In the genomic region with DNA sequence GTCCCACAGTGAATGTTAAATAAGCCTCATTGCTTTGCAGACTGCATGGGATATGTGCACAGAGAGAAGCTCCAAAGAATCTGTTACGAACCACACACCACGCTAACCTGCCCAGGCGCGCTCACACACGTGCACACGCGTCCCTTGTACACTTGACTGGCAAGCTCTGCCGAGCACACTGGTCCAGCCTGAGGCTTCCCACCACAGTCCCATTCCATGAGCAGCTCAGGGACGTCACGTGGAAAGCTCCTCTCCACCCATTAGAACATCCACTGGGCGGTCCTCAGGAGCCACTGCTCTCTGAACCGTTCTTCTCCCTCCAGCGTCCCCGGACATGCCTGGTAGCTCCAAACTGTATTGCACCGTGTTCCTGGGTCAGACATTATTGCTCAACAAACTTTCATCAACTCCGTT, we compare ENCODE assay signal across 8 mouse cellular contexts.
DNase-seq lines count a peak whose midpoint lies in the region; ATAC-seq and TF ChIP-seq lines count a peak whose summit lies in the region.

No protein-coding gene starts in this region.

- no peaks in the 10 kb centered on the region for H3K9me3 ChIP-seq in E14TG2a.4 (ENCODE audit: low read length)
- no peaks in the 10 kb centered on the region for H3K9me3 ChIP-seq in embryonic facial prominence, embryonic 13.5 days
- no peaks in the 10 kb centered on the region for H3K9me3 ChIP-seq in liver, embryonic 15.5 days (replicated peaks)
- no peaks in the 10 kb centered on the region for H3K9me3 ChIP-seq in neural tube, embryonic 11.5 days (ENCODE audit: control insufficient read depth, low read length)

- H3K9ac ChIP-seq in embryonic facial prominence, embryonic 13.5 days: peak overlapping the region; percentile 73
- peak overlapping the region; percentile 5; the same call in 1 of the 2 replicates for H3K9ac ChIP-seq in liver, embryonic 15.5 days
- peak overlapping the region; percentile 50 for H3K9ac ChIP-seq in neural tube, embryonic 11.5 days (ENCODE audit: low read length)

- DNase-seq in heart, adult 9 months (ENCODE audit: low spot score in 2 of 2): peak; percentile 64 to 77
- peak; percentile 55 for DNase-seq in kidney, adult 2 months
- DNase-seq in neural tube, embryonic 11.5 days (ENCODE audit: low spot score): peak; percentile 67
- DNase-seq in thymus, postnatal 0 days (ENCODE audit: low spot score): peak; percentile 19

- H3K27ac ChIP-seq in bone marrow, adult 2 months (ENCODE audit: control insufficient read depth, insufficient read depth, low read depth, low read length, poor library complexity): no peak overlapping the region
- no peak overlapping the region; the same call in 1 of the 2 replicates for H3K27ac ChIP-seq in embryonic facial prominence, embryonic 13.5 days
- no peak overlapping the region for H3K27ac ChIP-seq in kidney, adult 2 months (ENCODE audit: insufficient read depth, low read depth, low read length)
- H3K27ac ChIP-seq in liver, embryonic 15.5 days (replicated peaks): no peak overlapping the region
- H3K27ac ChIP-seq in neural tube, embryonic 11.5 days (ENCODE audit: low read depth, low read length): no peak overlapping the region

- H3K4me2 ChIP-seq in embryonic facial prominence, embryonic 13.5 days: peak overlapping the region; percentile 90
- H3K4me2 ChIP-seq in liver, embryonic 15.5 days: peak overlapping the region; percentile 71
- H3K4me2 ChIP-seq in neural tube, embryonic 11.5 days (ENCODE audit: low read depth): peak overlapping the region; percentile 82

- H3K27me3 ChIP-seq in E14TG2a.4 (ENCODE audit: insufficient read depth, low read length): peaks cover 28% of the 10 kb centered on the region
- H3K27me3 ChIP-seq in embryonic facial prominence, embryonic 13.5 days: no peaks in the 10 kb centered on the region
- H3K27me3 ChIP-seq in kidney, adult 2 months (replicated peaks; ENCODE audit: control insufficient read depth, insufficient read depth, low read length): no peaks in the 10 kb centered on the region
- H3K27me3 ChIP-seq in liver, embryonic 15.5 days: peaks cover 25% of the 10 kb centered on the region
- no peaks in the 10 kb centered on the region for H3K27me3 ChIP-seq in neural tube, embryonic 11.5 days (ENCODE audit: control insufficient read depth, insufficient read depth, low read length)

- under 1% methylated on average over 16 of the region's 16 CpGs for WGBS in bone marrow, adult 2 months
- WGBS in embryonic facial prominence, embryonic 13.5 days: 1% methylated on average over 16 of the region's 16 CpGs
- WGBS in kidney, adult 2 months: under 1% methylated on average over 16 of the region's 16 CpGs
- WGBS in liver, embryonic 15.5 days (ENCODE audit: insufficient replicate concordance): under 1% methylated on average over 16 of the region's 16 CpGs
- WGBS in neural tube, embryonic 11.5 days: 2% methylated on average over 16 of the region's 16 CpGs

- TF ChIP-seq CTCF in E14TG2a.4 (conservative IDR thresholded peaks at IDR 0.05; ENCODE audit: low read length): no peak
- TF ChIP-seq CTCF in bone marrow, adult 2 months (IDR thresholded peaks at IDR 0.05; ENCODE audit: control insufficient read depth, insufficient read depth, low read length): no peak
- TF ChIP-seq CTCF in kidney, adult 2 months (conservative IDR thresholded peaks at IDR 0.05; ENCODE audit: insufficient read depth, insufficient read length, low read depth, low read length): no peak; the same call in 1 of the 2 replicates

- peak; percentile 62; the same call in 1 of the 2 replicates for ATAC-seq in embryonic facial prominence, embryonic 13.5 days (ENCODE audit: insufficient number of reproducible peaks, insufficient read depth, low FRiP score, low TSS enrichment, low read depth)
- peak; percentile 81 for ATAC-seq in liver, embryonic 15.5 days (ENCODE audit: insufficient read depth)
- ATAC-seq in neural tube, embryonic 11.5 days (ENCODE audit: insufficient read depth, low FRiP score, low TSS enrichment): peak; percentile 53

- H3K36me3 ChIP-seq in E14TG2a.4 (ENCODE audit: insufficient read depth, low read length): no peaks in the 10 kb centered on the region
- H3K36me3 ChIP-seq in embryonic facial prominence, embryonic 13.5 days: no peaks in the 10 kb centered on the region
- no peaks in the 10 kb centered on the region for H3K36me3 ChIP-seq in kidney, adult 2 months (ENCODE audit: control insufficient read depth, insufficient read depth, low read length)
- no peaks in the 10 kb centered on the region for H3K36me3 ChIP-seq in liver, embryonic 15.5 days (replicated peaks)
- H3K36me3 ChIP-seq in neural tube, embryonic 11.5 days (ENCODE audit: control insufficient read depth, insufficient read depth, low read length): no peaks in the 10 kb centered on the region

- peaks cover 18% of the 10 kb centered on the region for H3K4me1 ChIP-seq in E14TG2a.4 (replicated peaks; ENCODE audit: low read depth, low read length)
- H3K4me1 ChIP-seq in bone marrow, adult 2 months (ENCODE audit: control insufficient read depth, insufficient read depth, low read length): no peaks in the 10 kb centered on the region; the same call in 1 of the 2 replicates
- peaks cover 4% of the 10 kb centered on the region; the same call in 1 of the 2 replicates for H3K4me1 ChIP-seq in embryonic facial prominence, embryonic 13.5 days
- H3K4me1 ChIP-seq in kidney, adult 2 months (ENCODE audit: control insufficient read depth, insufficient read depth, low read length): no peaks in the 10 kb centered on the region
- H3K4me1 ChIP-seq in liver, embryonic 15.5 days (replicated peaks): peaks cover 8% of the 10 kb centered on the region; the same call in 1 of the 2 replicates
- no peaks in the 10 kb centered on the region for H3K4me1 ChIP-seq in neural tube, embryonic 11.5 days (ENCODE audit: control insufficient read depth, insufficient read depth, low read length)

- peak overlapping the region; percentile 70 for H3K4me3 ChIP-seq in E14TG2a.4 (replicated peaks; ENCODE audit: low read length)
- H3K4me3 ChIP-seq in bone marrow, adult 2 months (replicated peaks; ENCODE audit: control insufficient read depth, low read depth, low read length): peak overlapping the region; percentile 58
- H3K4me3 ChIP-seq in embryonic facial prominence, embryonic 13.5 days: peak overlapping the region; percentile 48
- peak overlapping the region; percentile 71 for H3K4me3 ChIP-seq in kidney, adult 2 months (ENCODE audit: insufficient read depth, low read depth, low read length)
- H3K4me3 ChIP-seq in liver, embryonic 15.5 days (replicated peaks): peak overlapping the region; percentile 36
- peak overlapping the region; percentile 34 for H3K4me3 ChIP-seq in neural tube, embryonic 11.5 days (ENCODE audit: low read depth, low read length)

- no peak for TF ChIP-seq POLR2A in bone marrow, adult 2 months (IDR thresholded peaks at IDR 0.05; ENCODE audit: borderline replicate concordance, control insufficient read depth, low read depth, low read length)
- TF ChIP-seq POLR2A in kidney, adult 2 months (IDR thresholded peaks at IDR 0.05; ENCODE audit: low read depth, low read length): no peak

Comparison
In these comparisons a context has a peak if more than half of its experiments do, and no peak if none do; other contexts are left out.
1. H3K9ac ChIP-seq: peak in every context shown above with its lines; median percentile 73 in embryonic facial prominence, embryonic 13.5 days; 50 in neural tube, embryonic 11.5 days; 5 in liver, embryonic 15.5 days.
2. DNase-seq: peak in every context shown above with its lines; median percentile 70 in heart, adult 9 months; 67 in neural tube, embryonic 11.5 days; 55 in kidney, adult 2 months; 19 in thymus, postnatal 0 days.